Mouse (Mus musculus) liver, postnatal 0 days (tissue): ENCODE measurements around the gene Hist1h2an.
"Not testable (repeated sequence)": the region's sequence is repeated elsewhere in the genome, so short reads cannot be mapped to it uniquely, and the experiment has no call there.

Experiments used
- CTCF ChIP-seq: sonication (generic); IDR thresholded peaks from 2 replicates; pipeline ENCODE4 v1.5.1; 2016; ENCODE audit warnings: antibody characterized with exemption, low read depth
- EP300 ChIP-seq: IDR thresholded peaks from 2 replicates; pipeline ENCODE4 v1.6.1; 2016; ENCODE audit warnings: antibody characterized with exemption, low read depth, mild to moderate bottlenecking

DNA sequence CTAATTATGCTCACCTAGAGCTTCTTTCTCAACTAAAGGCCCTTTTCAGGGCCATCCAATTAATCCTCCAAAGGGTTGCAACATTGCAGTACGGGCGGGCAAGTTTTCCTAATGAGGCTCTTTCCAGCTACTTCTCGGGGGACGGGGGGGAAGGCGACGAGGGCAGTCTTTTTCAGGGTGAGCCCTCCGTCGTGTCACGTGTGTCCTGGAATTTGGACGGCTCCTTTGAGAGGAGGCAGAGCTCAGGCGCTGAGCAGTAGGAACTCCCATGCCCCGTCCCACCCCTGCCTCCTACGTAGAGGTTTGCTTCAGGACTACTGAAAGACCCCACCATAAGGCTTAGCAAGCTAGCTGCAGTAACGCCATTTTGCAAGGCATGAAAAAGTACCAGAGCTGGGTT, 25.1 kb upstream of the Hist1h2an start:
- TF ChIP-seq CTCF, EP300: not testable (repeated sequence)
